Comparison of ENCODE assay signal across 14 mouse cellular contexts in genomic region chr5:66323603-66324002, GRCm38 (mm10).
DNase-seq lines count a peak whose midpoint lies in the region; ATAC-seq and TF ChIP-seq lines count a peak whose summit lies in the region.
"Had no signal": no experiment of that assay in that cellular context is flagged by ENCODE, and none has a peak within 500 bp of the region (broad histone marks: within the 10 kb centered on the region; RNA-seq: fewer than 3 reads in every experiment).

No protein-coding gene starts in this region.

- H3K4me2 ChIP-seq in midbrain, embryonic 11.5 days = no peak overlapping the region
- no peak overlapping the region for H3K4me2 ChIP-seq in kidney, embryonic 14.5 days (replicated peaks; ENCODE audit: low read depth, low read length)
- H3K4me2 ChIP-seq: hindbrain, embryonic 14.5 days; liver, embryonic 15.5 days; midbrain, embryonic 13.5 days had no signal

- H3K36me3 ChIP-seq in midbrain, embryonic 11.5 days (ENCODE audit: control insufficient read depth, insufficient read depth, low read length) = no peaks in the 10 kb centered on the region
- H3K36me3 ChIP-seq in kidney, embryonic 14.5 days (ENCODE audit: control insufficient read depth, insufficient read depth, low read length) = no peaks in the 10 kb centered on the region
- H3K36me3 ChIP-seq: liver, embryonic 15.5 days had no signal

- intact Hi-C loops in gastrocnemius, adult 2 months (cut with DNase I) = loop anchor here (5.0 kb wide), 1 partner anchor 44 kb away; no protein-coding TSS in a partner anchor

- ATAC-seq in midbrain, embryonic 11.5 days (ENCODE audit: low FRiP score) = no peak
- no peak for ATAC-seq in kidney, embryonic 14.5 days (ENCODE audit: low FRiP score, low TSS enrichment)
- ATAC-seq: midbrain, embryonic 13.5 days had no signal

- peak overlapping the region; percentile 77 for H3K4me3 ChIP-seq in gastrocnemius, adult 2 months
- H3K4me3 ChIP-seq in midbrain, embryonic 11.5 days (ENCODE audit: low read depth, low read length) = no peak overlapping the region
- no peak overlapping the region for H3K4me3 ChIP-seq in kidney, embryonic 14.5 days (ENCODE audit: low read length)
- H3K4me3 ChIP-seq: erythroblast, embryonic 14.5 days; liver, embryonic 15.5 days; midbrain, embryonic 13.5 days had no signal

- H3K9ac ChIP-seq in midbrain, embryonic 11.5 days (ENCODE audit: low read length) = no peak overlapping the region
- H3K9ac ChIP-seq in kidney, embryonic 14.5 days (ENCODE audit: low read depth, low read length) = no peak overlapping the region
- H3K9ac ChIP-seq: hindbrain, embryonic 14.5 days; liver, embryonic 15.5 days; midbrain, embryonic 13.5 days had no signal

- H3K27me3 ChIP-seq in midbrain, embryonic 11.5 days (ENCODE audit: control insufficient read depth, insufficient read depth, low read length) = no peaks in the 10 kb centered on the region
- no peaks in the 10 kb centered on the region for H3K27me3 ChIP-seq in kidney, embryonic 14.5 days (ENCODE audit: control insufficient read depth, insufficient read depth, low read length)
- H3K27me3 ChIP-seq: liver, embryonic 15.5 days; midbrain, embryonic 13.5 days had no signal

- peaks cover 9% of the 10 kb centered on the region; the same call in 1 of the 2 replicates for H3K4me1 ChIP-seq in midbrain, embryonic 11.5 days (ENCODE audit: control insufficient read depth, insufficient read depth, low read length)
- H3K4me1 ChIP-seq in kidney, embryonic 14.5 days (ENCODE audit: control insufficient read depth, insufficient read depth, low read length) = 0 out of 2 replicates have a peak, but pooled peaks cover 10% of the 10 kb centered on the region
- H3K4me1 ChIP-seq: liver, embryonic 15.5 days had no signal

- WGBS in midbrain, embryonic 11.5 days = 88% methylated on average over 11 of the region's 11 CpGs
- 56% methylated on average over 10 of the region's 11 CpGs for WGBS in kidney, embryonic 14.5 days

- peak; percentile 76 for DNase-seq in gastrocnemius, adult 2 months
- DNase-seq in gastrocnemius, postnatal 10 days = no peak
- DNase-seq in heart, adult 18-20 months = peak; percentile 60 to 81
- DNase-seq in heart, postnatal 4 days = peak; percentile 66
- peak; percentile 38 for DNase-seq in right cerebral cortex, postnatal 14 days
- no peak for DNase-seq in midbrain, embryonic 11.5 days (ENCODE audit: low spot score, missing footprints)
- no peak for DNase-seq in neural tube, embryonic 10.5 days (ENCODE audit: extremely low spot score, low spot score)
- DNase-seq: adrenal gland, postnatal 25 days; cerebellum, postnatal 10 days had no signal

- H3K9me3 ChIP-seq in midbrain, embryonic 11.5 days (ENCODE audit: control insufficient read depth, low read length) = no peaks in the 10 kb centered on the region
- no peaks in the 10 kb centered on the region for H3K9me3 ChIP-seq in kidney, embryonic 14.5 days (ENCODE audit: control insufficient read depth, low read length)
- H3K9me3 ChIP-seq: liver, embryonic 15.5 days; midbrain, embryonic 13.5 days had no signal

- H3K27ac ChIP-seq in gastrocnemius, adult 2 months = peak overlapping the region; percentile 88
- H3K27ac ChIP-seq in midbrain, embryonic 11.5 days (ENCODE audit: low read depth, low read length) = no peak overlapping the region
- no peak overlapping the region for H3K27ac ChIP-seq in kidney, embryonic 14.5 days (ENCODE audit: low read depth, low read length)
- H3K27ac ChIP-seq: hindbrain, embryonic 14.5 days; liver, embryonic 15.5 days; midbrain, embryonic 13.5 days had no signal

- TF ChIP-seq CTCF in gastrocnemius, adult 2 months (IDR thresholded peaks at IDR 0.05) = no peak

Comparison
In these comparisons a context has a peak if more than half of its experiments do, and no peak if none do; other contexts are left out.
1. DNase-seq: peak in gastrocnemius, adult 2 months (single experiment), heart, adult 18-20 months (2 of 2), heart, postnatal 4 days (single experiment) and right cerebral cortex, postnatal 14 days (single experiment); none in gastrocnemius, postnatal 10 days (single experiment), midbrain, embryonic 11.5 days (single experiment) and neural tube, embryonic 10.5 days (single experiment).